Mouse (Mus musculus): Measurements from ENCODE around the gene D630045J12Rik.

- TF ChIP-seq ZNF384 (IDR thresholded peaks at IDR 0.05; ENCODE audit: low read depth, low read length) = no peak
- TF ChIP-seq MAFK (IDR thresholded peaks at IDR 0.05; ENCODE audit: insufficient read depth, low read depth, low read length) = no peak
- TF ChIP-seq ZC3H11A (IDR thresholded peaks at IDR 0.05; ENCODE audit: borderline replicate concordance, low read depth, low read length) = no peak
- TF ChIP-seq HCFC1 (IDR thresholded peaks at IDR 0.05; ENCODE audit: borderline replicate concordance, insufficient read depth, low read length) = no peak
- TF ChIP-seq CHD2 (IDR thresholded peaks at IDR 0.05; ENCODE audit: low read depth, low read length) = no peak
These were observed 93.3 kb downstream of the D630045J12Rik start for GRCm38 (mm10) chr6:38160556-38160955.

Measured in ES-E14 (cell line).